In the genomic region with DNA sequence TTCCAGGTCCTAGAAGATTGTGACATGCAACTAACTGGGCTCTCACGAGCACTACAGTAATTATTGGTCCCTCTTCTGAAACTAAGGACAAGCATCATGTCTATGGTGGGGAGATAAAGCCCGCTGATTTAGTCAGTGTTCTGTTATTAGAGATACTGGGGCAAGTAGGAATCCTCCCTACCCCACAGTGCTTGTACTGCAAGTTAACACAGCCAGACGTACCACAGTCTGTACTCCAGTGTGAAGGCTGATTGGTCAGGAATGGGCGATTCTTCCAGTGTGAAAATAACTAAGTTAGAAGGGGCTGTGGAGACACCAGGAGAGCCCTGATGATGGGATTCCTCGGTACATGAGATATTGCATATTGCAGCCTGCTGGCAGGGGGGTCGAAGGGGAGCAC, we compare ENCODE assay signal across 15 mouse cellular contexts. TPM values are rescaled to one million over a fixed set of nuclear protein-coding genes. Genes with fewer than 3 reads are reported as not detected.
DNase-seq lines count a peak whose midpoint lies in the region; ATAC-seq lines count a peak whose summit lies in the region.
"Had no signal": no experiment of that assay in that cellular context is flagged by ENCODE, and none has a peak within 500 bp of the region (broad histone marks: within the 10 kb centered on the region; RNA-seq: fewer than 3 reads in every experiment).

No protein-coding gene starts in this region.

- no peak overlapping the region for H3K4me2 ChIP-seq in heart, embryonic 13.5 days
- no peak overlapping the region for H3K4me2 ChIP-seq in midbrain, embryonic 11.5 days
- H3K4me2 ChIP-seq in midbrain, embryonic 14.5 days (ENCODE audit: low read length), result no peak overlapping the region
- H3K4me2 ChIP-seq in liver, embryonic 12.5 days, result peak overlapping the region; percentile 54; the same call in 1 of the 2 replicates
- H3K4me2 ChIP-seq in stomach, embryonic 16.5 days (ENCODE audit: low read depth, low read length), result no peak overlapping the region
- H3K4me2 ChIP-seq: embryonic facial prominence, embryonic 13.5 days; forebrain, embryonic 12.5 days; hindbrain, embryonic 15.5 days; midbrain, embryonic 15.5 days had no signal

- no peak overlapping the region for H3K4me3 ChIP-seq in heart, embryonic 13.5 days
- no peak overlapping the region for H3K4me3 ChIP-seq in midbrain, embryonic 11.5 days (ENCODE audit: low read depth, low read length)
- no peak overlapping the region for H3K4me3 ChIP-seq in midbrain, embryonic 14.5 days (replicated peaks; ENCODE audit: low read depth, low read length)
- no peak overlapping the region for H3K4me3 ChIP-seq in liver, embryonic 12.5 days
- no peak overlapping the region for H3K4me3 ChIP-seq in stomach, embryonic 16.5 days (replicated peaks; ENCODE audit: low read length)
- H3K4me3 ChIP-seq: embryonic facial prominence, embryonic 13.5 days; forebrain, embryonic 12.5 days; hindbrain, embryonic 15.5 days; midbrain, embryonic 15.5 days had no signal

- no peak for ATAC-seq in heart, embryonic 13.5 days (ENCODE audit: extremely low read depth, insufficient number of reproducible peaks, low FRiP score, low TSS enrichment)
- ATAC-seq in midbrain, embryonic 11.5 days (ENCODE audit: low FRiP score), result no peak
- no peak for ATAC-seq in midbrain, embryonic 14.5 days (ENCODE audit: low FRiP score, low TSS enrichment)
- ATAC-seq in liver, embryonic 12.5 days, result peak; percentile 55
- no peak for ATAC-seq in stomach, embryonic 16.5 days (ENCODE audit: insufficient read depth, low FRiP score)

- 62% methylated on average over 6 of the region's 6 CpGs for WGBS in heart, embryonic 13.5 days
- 89% methylated on average over 6 of the region's 6 CpGs for WGBS in midbrain, embryonic 11.5 days
- 93% methylated on average over 6 of the region's 6 CpGs for WGBS in midbrain, embryonic 14.5 days
- WGBS in liver, embryonic 12.5 days (ENCODE audit: insufficient replicate concordance), result 40% methylated on average over 6 of the region's 6 CpGs
- 80% methylated on average over 6 of the region's 6 CpGs for WGBS in stomach, embryonic 16.5 days

- no peak overlapping the region; the same call in 1 of the 2 replicates for H3K9ac ChIP-seq in heart, embryonic 13.5 days
- H3K9ac ChIP-seq in midbrain, embryonic 11.5 days (ENCODE audit: low read length), result no peak overlapping the region
- H3K9ac ChIP-seq in midbrain, embryonic 14.5 days (replicated peaks; ENCODE audit: low read length), result no peak overlapping the region
- H3K9ac ChIP-seq in liver, embryonic 12.5 days, result peak overlapping the region; percentile 17; the same call in 1 of the 2 replicates
- H3K9ac ChIP-seq in stomach, embryonic 16.5 days (ENCODE audit: low read length), result no peak overlapping the region
- H3K9ac ChIP-seq: embryonic facial prominence, embryonic 13.5 days; forebrain, embryonic 12.5 days; hindbrain, embryonic 15.5 days; midbrain, embryonic 15.5 days had no signal

- intact Hi-C loops in heart, postnatal 36 days (cut with DNase I), result loop anchor here (1.0 to 2.0 kb wide), 2 partner anchors 49 to 185 kb away; no protein-coding TSS in a partner anchor

- no peaks in the 10 kb centered on the region for H3K27me3 ChIP-seq in heart, embryonic 13.5 days (replicated peaks)
- no peaks in the 10 kb centered on the region for H3K27me3 ChIP-seq in midbrain, embryonic 11.5 days (ENCODE audit: control insufficient read depth, insufficient read depth, low read length)
- H3K27me3 ChIP-seq in midbrain, embryonic 14.5 days (ENCODE audit: control insufficient read depth, insufficient read depth, low read length), result no peaks in the 10 kb centered on the region
- H3K27me3 ChIP-seq in liver, embryonic 12.5 days (replicated peaks), result no peaks in the 10 kb centered on the region
- H3K27me3 ChIP-seq in stomach, embryonic 16.5 days (ENCODE audit: control insufficient read depth, insufficient read depth, low read length), result no peaks in the 10 kb centered on the region
- H3K27me3 ChIP-seq: embryonic facial prominence, embryonic 13.5 days; forebrain, embryonic 12.5 days; hindbrain, embryonic 15.5 days; midbrain, embryonic 15.5 days had no signal

- DNase-seq in heart, postnatal 36 days, result no peak
- peak; percentile 69 for DNase-seq in midbrain, embryonic 11.5 days (ENCODE audit: low spot score, missing footprints)
- no peak for DNase-seq in midbrain, embryonic 14.5 days
- DNase-seq in adrenal gland, postnatal 36 days, result no peak
- no peak for DNase-seq in ovary, postnatal 10 days (ENCODE audit: low spot score)

- peaks cover 21% of the 10 kb centered on the region for H3K4me1 ChIP-seq in heart, embryonic 13.5 days
- H3K4me1 ChIP-seq in midbrain, embryonic 11.5 days (ENCODE audit: control insufficient read depth, insufficient read depth, low read length), result no peaks in the 10 kb centered on the region
- H3K4me1 ChIP-seq in midbrain, embryonic 14.5 days (ENCODE audit: control insufficient read depth, insufficient read depth, low read length), result no peaks in the 10 kb centered on the region
- H3K4me1 ChIP-seq in liver, embryonic 12.5 days, result peaks cover 49% of the 10 kb centered on the region
- H3K4me1 ChIP-seq in stomach, embryonic 16.5 days (ENCODE audit: control insufficient read depth, insufficient read depth, low read length), result 0 out of 2 replicates have a peak, but pooled peaks cover 8% of the 10 kb centered on the region
- H3K4me1 ChIP-seq: embryonic facial prominence, embryonic 13.5 days; forebrain, embryonic 12.5 days; hindbrain, embryonic 15.5 days; midbrain, embryonic 15.5 days had no signal

- H3K27ac ChIP-seq in heart, embryonic 13.5 days (replicated peaks), result peak overlapping the region; percentile 57
- H3K27ac ChIP-seq in midbrain, embryonic 11.5 days (ENCODE audit: low read depth, low read length), result no peak overlapping the region
- no peak overlapping the region for H3K27ac ChIP-seq in midbrain, embryonic 14.5 days (replicated peaks; ENCODE audit: low read depth, low read length)
- H3K27ac ChIP-seq in liver, embryonic 12.5 days, result peak overlapping the region; percentile 57
- H3K27ac ChIP-seq in stomach, embryonic 16.5 days (ENCODE audit: low read length), result peak overlapping the region; percentile 78; the same call in 1 of the 2 replicates
- H3K27ac ChIP-seq: embryonic facial prominence, embryonic 13.5 days; forebrain, embryonic 12.5 days; hindbrain, embryonic 15.5 days; midbrain, embryonic 15.5 days had no signal

- no peaks in the 10 kb centered on the region for H3K9me3 ChIP-seq in heart, embryonic 13.5 days
- no peaks in the 10 kb centered on the region for H3K9me3 ChIP-seq in midbrain, embryonic 11.5 days (ENCODE audit: control insufficient read depth, low read length)
- no peaks in the 10 kb centered on the region for H3K9me3 ChIP-seq in midbrain, embryonic 14.5 days (ENCODE audit: control insufficient read depth, low read length)
- no peaks in the 10 kb centered on the region for H3K9me3 ChIP-seq in liver, embryonic 12.5 days (replicated peaks)
- H3K9me3 ChIP-seq in stomach, embryonic 16.5 days (replicated peaks; ENCODE audit: control insufficient read depth, low read length), result no peaks in the 10 kb centered on the region
- H3K9me3 ChIP-seq: embryonic facial prominence, embryonic 13.5 days; forebrain, embryonic 12.5 days; hindbrain, embryonic 15.5 days; midbrain, embryonic 15.5 days had no signal

- H3K36me3 ChIP-seq in heart, embryonic 13.5 days, result peaks cover 96% of the 10 kb centered on the region
- H3K36me3 ChIP-seq in midbrain, embryonic 11.5 days (ENCODE audit: control insufficient read depth, insufficient read depth, low read length), result peaks cover 4% of the 10 kb centered on the region; the same call in 1 of the 2 replicates
- peaks cover 22% of the 10 kb centered on the region for H3K36me3 ChIP-seq in midbrain, embryonic 14.5 days (ENCODE audit: control insufficient read depth, insufficient read depth, low read length)
- H3K36me3 ChIP-seq in liver, embryonic 12.5 days, result peaks cover 66% of the 10 kb centered on the region
- 0 out of 2 replicates have a peak, but pooled peaks cover 6% of the 10 kb centered on the region for H3K36me3 ChIP-seq in stomach, embryonic 16.5 days (ENCODE audit: control insufficient read depth, insufficient read depth, low read length)
- H3K36me3 ChIP-seq: hindbrain, embryonic 15.5 days; midbrain, embryonic 15.5 days had no signal

RNA-seq across cellular contexts. Expression of a gene that starts 7.7 kb away (rescaled TPM):
- polyA plus RNA-seq in heart, embryonic 13.5 days (2015; fragmentation: Nextera tagmentation; extraction: Ambion mirVana), result 44.3 and 44.6 TPM in 2 replicates
- total RNA-seq in heart, postnatal 36 days (2021), result 10 to 100 TPM; 15.8 to 16.3 TPM
- 95.9 and 101 TPM in 2 replicates for polyA plus RNA-seq in midbrain, embryonic 11.5 days (2014; fragmentation: Nextera tagmentation; extraction: Ambion mirVana)
- 41.9 and 49.2 TPM in 2 replicates for polyA plus RNA-seq in midbrain, embryonic 14.5 days (2014; fragmentation: Nextera tagmentation; extraction: Ambion mirVana)
- 56.5 and 58.1 TPM in 2 replicates for polyA plus RNA-seq in liver, embryonic 12.5 days (2016; fragmentation: Nextera tagmentation; extraction: Ambion mirVana)
- 54.4 and 54.5 TPM in 2 replicates for polyA plus RNA-seq in stomach, embryonic 16.5 days (2015; fragmentation: Nextera tagmentation; extraction: Ambion mirVana)
- 10 to 100 TPM; 14.0 to 23.8 TPM for total RNA-seq in adrenal gland, postnatal 36 days (2021)

RNA-seq across cellular contexts. Expression of a gene that starts 7.8 kb away (rescaled TPM):
- polyA plus RNA-seq in heart, embryonic 13.5 days (2015; fragmentation: Nextera tagmentation; extraction: Ambion mirVana), result 9.9 and 10.5 TPM in 2 replicates
- 10 to 100 TPM; 15.3 to 20.6 TPM for total RNA-seq in heart, postnatal 36 days (2021)
- 18.4 and 19.4 TPM in 2 replicates for polyA plus RNA-seq in midbrain, embryonic 11.5 days (2014; fragmentation: Nextera tagmentation; extraction: Ambion mirVana)
- 14.2 and 16.5 TPM in 2 replicates for polyA plus RNA-seq in midbrain, embryonic 14.5 days (2014; fragmentation: Nextera tagmentation; extraction: Ambion mirVana)
- 10.9 and 11.3 TPM in 2 replicates for polyA plus RNA-seq in liver, embryonic 12.5 days (2016; fragmentation: Nextera tagmentation; extraction: Ambion mirVana)
- polyA plus RNA-seq in stomach, embryonic 16.5 days (2015; fragmentation: Nextera tagmentation; extraction: Ambion mirVana), result 11.3 and 12.4 TPM in 2 replicates
- total RNA-seq in adrenal gland, postnatal 36 days (2021), result 10 to 100 TPM; 31.0 to 39.9 TPM

RNA-seq across cellular contexts. Expression of a gene that starts 15.2 kb away (rescaled TPM):
- 182 and 204 TPM in 2 replicates for polyA plus RNA-seq in heart, embryonic 13.5 days (2015; fragmentation: Nextera tagmentation; extraction: Ambion mirVana)
- total RNA-seq in heart, postnatal 36 days (2021), result 100 to 1,000 TPM; 236 to 256 TPM
- polyA plus RNA-seq in midbrain, embryonic 11.5 days (2014; fragmentation: Nextera tagmentation; extraction: Ambion mirVana), result 1.0 and 1.3 TPM in 2 replicates
- polyA plus RNA-seq in midbrain, embryonic 14.5 days (2014; fragmentation: Nextera tagmentation; extraction: Ambion mirVana), result 0.26 and 0.29 TPM in 2 replicates
- polyA plus RNA-seq in liver, embryonic 12.5 days (2016; fragmentation: Nextera tagmentation; extraction: Ambion mirVana), result 0.83 and 1.2 TPM in 2 replicates
- 5.6 and 31.0 TPM in 2 replicates for polyA plus RNA-seq in stomach, embryonic 16.5 days (2015; fragmentation: Nextera tagmentation; extraction: Ambion mirVana)
- 1 to 10 TPM; 1.3 to 1.9 TPM for total RNA-seq in adrenal gland, postnatal 36 days (2021)

RNA-seq across cellular contexts. Expression of a gene that starts 33.8 kb away (rescaled TPM):
- 8.8 and 9.0 TPM in 2 replicates for polyA plus RNA-seq in heart, embryonic 13.5 days (2015; fragmentation: Nextera tagmentation; extraction: Ambion mirVana)
- total RNA-seq in heart, postnatal 36 days (2021), result under 1 TPM; 0.27 to 0.64 TPM
- polyA plus RNA-seq in midbrain, embryonic 11.5 days (2014; fragmentation: Nextera tagmentation; extraction: Ambion mirVana), result 0.36 and 0.61 TPM in 2 replicates
- polyA plus RNA-seq in midbrain, embryonic 14.5 days (2014; fragmentation: Nextera tagmentation; extraction: Ambion mirVana), result 2.5 and 4.6 TPM in 2 replicates
- 123 and 126 TPM in 2 replicates for polyA plus RNA-seq in liver, embryonic 12.5 days (2016; fragmentation: Nextera tagmentation; extraction: Ambion mirVana)
- 8.1 and 8.5 TPM in 2 replicates for polyA plus RNA-seq in stomach, embryonic 16.5 days (2015; fragmentation: Nextera tagmentation; extraction: Ambion mirVana)
- total RNA-seq in adrenal gland, postnatal 36 days (2021), result not detected
- total RNA-seq: adrenal gland, postnatal 25 days; ES-E14 had no signal
- polyA plus RNA-seq: urinary bladder, adult 2 months had no signal

RNA-seq across cellular contexts. Expression of a gene that starts 37.2 kb away (rescaled TPM):
- 0.23 and 0.24 TPM in 2 replicates for polyA plus RNA-seq in heart, embryonic 13.5 days (2015; fragmentation: Nextera tagmentation; extraction: Ambion mirVana)
- total RNA-seq in heart, postnatal 36 days (2021), result under 1 TPM in 1 of 2 experiments, not detected in 1; 0.24 TPM
- polyA plus RNA-seq in midbrain, embryonic 11.5 days (2014; fragmentation: Nextera tagmentation; extraction: Ambion mirVana), result 0.22 TPM in 1 of 2 replicates, not detected in the other
- 0.22 and 0.53 TPM in 2 replicates for polyA plus RNA-seq in midbrain, embryonic 14.5 days (2014; fragmentation: Nextera tagmentation; extraction: Ambion mirVana)
- polyA plus RNA-seq in liver, embryonic 12.5 days (2016; fragmentation: Nextera tagmentation; extraction: Ambion mirVana), result 2.6 and 3.4 TPM in 2 replicates
- 13.7 and 13.8 TPM in 2 replicates for polyA plus RNA-seq in stomach, embryonic 16.5 days (2015; fragmentation: Nextera tagmentation; extraction: Ambion mirVana)
- total RNA-seq in adrenal gland, postnatal 36 days (2021), result not detected
- total RNA-seq: adrenal gland, postnatal 25 days had no signal
- polyA plus RNA-seq: hindbrain, embryonic 15.5 days had no signal

Comparison
In these comparisons a context has a peak if more than half of its experiments do, and no peak if none do; other contexts are left out.
1. H3K27ac ChIP-seq: peak in heart, embryonic 13.5 days (single experiment), liver, embryonic 12.5 days (single experiment) and stomach, embryonic 16.5 days (single experiment); none in midbrain, embryonic 11.5 days (single experiment) and midbrain, embryonic 14.5 days (single experiment).